Mouse (Mus musculus): Measurements from ENCODE around the gene Rnf6. TPM values are rescaled to one million over a fixed set of nuclear protein-coding genes. Genes with fewer than 3 reads are reported as not detected.

Gene Rnf6
- total RNA-seq (2021): 10 to 100 TPM; 40.9 to 41.5 TPM
- long read RNA-seq, experiment 1, transcript Rnf6-206 (5 exons, 3,452 nt): major isoform, 53 of 97 reads
- long read RNA-seq, experiment 1, transcript Rnf6-201 (5 exons, 2,388 nt): minor isoform, 9 of 97 reads
- long read RNA-seq, experiment 1, partial matches to known transcripts: 22 of 97 reads
- long read RNA-seq, experiment 1, other reads (novel, unspliced or antisense): 10 of 97 reads
- long read RNA-seq, experiment 2, transcript Rnf6-201 (5 exons, 2,388 nt): minor isoform, 8 of 93 reads
- long read RNA-seq, experiment 2, transcript Rnf6-206 (5 exons, 3,452 nt): major isoform, 51 of 93 reads
- long read RNA-seq, experiment 2, partial matches to known transcripts: 21 of 93 reads
- long read RNA-seq, experiment 2, other reads (novel, unspliced or antisense): 9 of 93 reads

- peak; percentile 97 for DNase-seq
- peak; percentile 36; the same call in 1 of the 2 replicates for TF ChIP-seq CTCF (IDR thresholded peaks at IDR 0.05)
- Histone ChIP-seq H3K27ac (peak within 1 kb of the TSS; percentile 98), H3K4me3 (peak within 1 kb of the TSS; percentile 98)
- intact Hi-C loops (cut with DNase I): loop anchor here (5.0 kb wide), 1 partner anchor 76 kb away; no protein-coding TSS in a partner anchor
Measured at GRCm38 (mm10) chr5:146220879-146221714, at the start of gene Rnf6. Gene Rnf6 (minus strand): TSS chr5:146221555.

- Histone ChIP-seq H3K27ac (no peak overlapping the region), H3K4me3 (no peak overlapping the region)
- intact Hi-C loops (cut with DNase I): no loop called here
- TF ChIP-seq CTCF (IDR thresholded peaks at IDR 0.05): no peak
- no peak for DNase-seq
Measured at GRCm38 (mm10) chr5:146270593-146270992, 49.2 kb upstream of the Rnf6 start.

- intact Hi-C loops (cut with DNase I): no loop called here
- DNase-seq: no peak
- H3K27ac ChIP-seq: peak overlapping the region; percentile 1; the same call in 1 of the 2 replicates
- no peak overlapping the region for H3K4me3 ChIP-seq
- TF ChIP-seq CTCF (IDR thresholded peaks at IDR 0.05): no peak
Measured at GRCm38 (mm10) chr5:146267776-146268175, 46.4 kb upstream of the Rnf6 start.

GRCm38 (mm10) chr5:146265934-146266591, 44.7 kb upstream of the Rnf6 start:
- TF ChIP-seq CTCF (IDR thresholded peaks at IDR 0.05): no peak
- H3K4me3 ChIP-seq: no peak overlapping the region
- intact Hi-C loops (cut with DNase I): no loop called here

GRCm38 (mm10) chr5:146260003-146260402, 38.6 kb upstream of the Rnf6 start:
- no peak overlapping the region for H3K27ac ChIP-seq
- H3K4me3 ChIP-seq: no peak overlapping the region
- peak; percentile 25; the same call in 1 of the 2 replicates for TF ChIP-seq CTCF (IDR thresholded peaks at IDR 0.05)
- no peak for DNase-seq
- intact Hi-C loops (cut with DNase I): no loop called here

More at GRCm38 (mm10) chr5:146265934-146266591, 44.7 kb upstream of the Rnf6 start:
- DNase-seq: no peak
- no peak overlapping the region for H3K27ac ChIP-seq

DNA sequence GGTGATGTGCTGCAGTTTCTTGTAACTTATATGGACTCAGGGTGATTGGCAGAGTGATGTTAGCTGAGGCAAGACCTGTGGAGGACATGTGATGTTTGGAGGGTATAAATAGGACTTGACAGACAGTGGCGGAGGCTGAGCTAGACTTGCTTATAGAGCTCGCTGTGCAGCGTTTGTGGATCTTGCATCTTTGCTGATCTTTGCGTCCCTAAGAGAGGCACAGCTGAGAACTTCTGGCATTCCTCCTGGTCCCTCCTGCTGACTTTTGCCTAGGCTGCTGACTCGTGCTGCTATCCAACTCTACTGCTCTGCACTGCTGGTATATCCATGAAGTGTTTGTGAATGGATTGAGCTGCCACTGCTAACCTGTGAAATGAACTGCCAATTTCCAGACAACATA, 32.3 kb upstream of the Rnf6 start:
- TF ChIP-seq CTCF (IDR thresholded peaks at IDR 0.05): no peak
- DNase-seq: peak; percentile 61
- intact Hi-C loops (cut with DNase I): no loop called here
- Histone ChIP-seq H3K4me3 (no peak overlapping the region), H3K27ac (peak overlapping the region; percentile 60)

- intact Hi-C loops (cut with DNase I): no loop called here
- H3K4me3 ChIP-seq: no peak overlapping the region
Measured at GRCm38 (mm10) chr5:146251663-146252429, 30.5 kb upstream of the Rnf6 start.

DNA sequence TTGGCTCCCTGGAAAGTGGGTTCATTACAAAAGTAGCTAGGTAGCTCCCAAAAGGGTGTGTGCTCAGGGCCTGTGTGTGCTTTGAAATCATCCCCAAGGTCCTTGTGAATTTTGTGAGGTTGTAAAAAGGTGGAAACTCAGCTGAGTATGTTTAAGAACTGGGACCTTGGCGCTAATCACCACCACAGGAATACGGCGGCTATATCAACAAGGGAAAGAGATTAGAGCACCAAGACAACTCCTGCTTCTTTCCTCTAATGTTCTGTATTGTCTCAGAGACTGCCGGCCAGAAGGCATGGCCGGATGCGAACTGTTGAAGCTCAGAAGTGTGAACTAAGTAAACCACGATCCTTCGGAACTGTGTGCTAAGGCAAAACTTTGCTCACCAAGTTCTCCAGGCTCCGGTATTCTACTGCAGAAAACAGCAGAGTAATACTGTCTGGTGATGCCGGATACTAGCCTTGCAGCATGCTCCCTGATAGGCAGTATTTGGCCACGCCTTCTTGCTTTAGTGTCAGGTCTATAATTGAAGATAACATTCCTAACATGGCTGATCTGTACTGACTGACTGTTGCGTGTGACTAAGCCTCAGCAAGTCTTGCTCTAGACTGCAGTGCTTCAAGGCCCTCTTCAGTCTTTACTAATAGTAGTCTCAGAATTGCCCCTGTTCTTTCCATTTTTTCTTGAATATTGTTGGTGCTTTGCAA, 29.2 kb upstream of the Rnf6 start:
- no peak for DNase-seq
- intact Hi-C loops (cut with DNase I): no loop called here
- H3K27ac ChIP-seq: no peak overlapping the region
- H3K4me3 ChIP-seq: no peak overlapping the region
- TF ChIP-seq CTCF (IDR thresholded peaks at IDR 0.05): no peak

More at GRCm38 (mm10) chr5:146251663-146252429, 30.5 kb upstream of the Rnf6 start:
- no peak for TF ChIP-seq CTCF (IDR thresholded peaks at IDR 0.05)
- DNase-seq: no peak
- peak overlapping the region; percentile 9; the same call in 1 of the 2 replicates for H3K27ac ChIP-seq

- no peak for TF ChIP-seq CTCF (IDR thresholded peaks at IDR 0.05)
- intact Hi-C loops (cut with DNase I): no loop called here
- DNase-seq: peak; percentile 33
- no peak overlapping the region for H3K4me3 ChIP-seq
- H3K27ac ChIP-seq: 0 out of 2 replicates have a peak overlapping the region, but pooled peaks have one; percentile 4
Measured at GRCm38 (mm10) chr5:146248746-146249145, 27.4 kb upstream of the Rnf6 start.

- no peak for DNase-seq
- no peak for TF ChIP-seq CTCF (IDR thresholded peaks at IDR 0.05)
- Histone ChIP-seq H3K4me3 (no peak overlapping the region), H3K27ac (peak overlapping the region; percentile 9; the same call in 1 of the 2 replicates)
- intact Hi-C loops (cut with DNase I): no loop called here
Measured at GRCm38 (mm10) chr5:146247709-146248108, 26.4 kb upstream of the Rnf6 start.

DNA sequence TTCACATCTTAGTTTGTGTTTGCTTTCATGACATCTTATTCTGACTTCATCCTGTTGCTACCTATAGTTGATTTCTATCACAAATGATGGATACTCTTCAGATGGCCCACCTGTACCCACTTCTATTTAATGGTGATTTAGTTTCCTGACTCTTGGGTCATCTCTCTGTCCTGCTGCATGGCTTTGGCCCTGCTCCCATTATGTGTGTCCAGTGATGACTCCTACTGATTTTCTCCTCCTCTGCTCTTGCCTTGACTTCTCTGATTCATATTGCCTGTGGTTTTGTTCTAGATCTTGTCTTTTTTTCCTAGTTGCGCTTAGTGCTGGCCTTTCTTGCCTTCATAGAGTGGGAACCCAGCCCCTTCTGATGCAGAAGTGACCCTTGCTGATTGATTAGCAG, 25.0 kb upstream of the Rnf6 start:
- Histone ChIP-seq H3K4me3 (no peak overlapping the region), H3K27ac (no peak overlapping the region)
- DNase-seq: no peak
- TF ChIP-seq CTCF (IDR thresholded peaks at IDR 0.05): no peak
- intact Hi-C loops (cut with DNase I): no loop called here

Measured in gastrocnemius, adult 2 months (tissue).